Mouse (Mus musculus): ENCODE data around the gene March10.
A peak's percentile ranks its signal among the peaks of the same experiment; 100 is the strongest.

March10 gene

DNA sequence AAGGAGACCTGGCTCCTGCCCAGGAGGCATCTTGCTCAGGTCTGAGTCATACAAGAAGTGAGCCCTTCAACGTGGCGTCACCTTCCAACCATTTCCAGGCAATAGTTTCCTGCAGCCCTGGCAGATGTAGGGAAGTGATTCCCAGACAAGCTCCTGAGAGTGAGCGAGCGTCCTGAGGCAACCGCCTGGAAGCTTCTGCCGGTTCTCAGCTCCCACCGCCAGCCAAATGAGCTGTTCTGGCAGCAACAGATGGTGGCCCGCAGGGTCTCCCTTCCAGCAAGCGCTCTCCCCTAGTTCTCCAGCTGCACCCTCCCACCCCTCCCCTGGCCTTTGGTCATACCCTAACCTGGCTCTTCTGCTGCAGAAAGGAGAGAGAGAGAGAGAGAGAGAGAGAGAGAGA is 54.2 kb downstream of the March10 start:
- no peak for DNase-seq

- no peak for DNase-seq
Observed at GRCm38 (mm10) chr11:105390290-105390689, 66.2 kb downstream of the March10 start.

DNA sequence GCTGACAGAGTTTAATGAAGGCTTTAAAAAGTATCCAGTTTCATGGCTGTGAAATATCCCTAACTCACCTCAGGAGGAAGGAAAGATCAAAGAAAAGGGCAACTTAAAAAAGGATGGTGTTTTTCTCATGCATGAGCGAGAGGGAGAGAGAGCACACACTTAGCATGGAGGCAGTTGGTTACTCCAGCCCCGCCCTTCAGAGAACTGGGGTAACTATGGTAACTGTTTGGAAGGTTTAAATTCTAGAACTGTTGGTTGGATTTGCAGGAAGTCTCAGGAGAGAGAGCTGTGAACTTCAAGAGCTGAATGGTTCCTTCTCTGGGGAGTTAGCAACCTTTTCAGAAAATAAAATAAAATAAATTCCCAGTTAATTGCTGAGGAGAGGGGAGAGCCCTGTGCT is 67.9 kb downstream of the March10 start:
- no peak for DNase-seq

DNA sequence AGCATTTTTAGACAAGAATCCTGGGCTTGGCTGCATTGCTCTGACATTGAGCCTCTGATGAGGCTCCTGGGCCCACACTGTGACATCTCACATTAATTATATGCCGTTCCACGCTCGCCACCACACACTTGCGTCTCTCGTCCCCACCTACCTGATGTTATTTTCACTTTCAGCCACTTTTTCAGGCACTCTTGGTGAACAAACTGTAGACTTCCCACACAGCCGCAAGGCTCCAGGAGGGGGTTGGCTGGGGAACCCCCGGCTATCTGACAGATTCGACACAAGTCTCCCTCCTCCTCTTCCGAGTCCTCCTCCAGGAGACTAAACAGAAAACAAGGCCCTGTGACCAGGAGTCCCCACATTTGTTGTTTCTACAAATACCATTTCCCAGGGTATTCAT is 71.3 kb downstream of the March10 start:
- DNase-seq, result no peak

GRCm38 (mm10) chr11:105375821-105376235 is 80.7 kb downstream of the March10 start:
- DNase-seq, result peak; percentile 42 to 54

DNA sequence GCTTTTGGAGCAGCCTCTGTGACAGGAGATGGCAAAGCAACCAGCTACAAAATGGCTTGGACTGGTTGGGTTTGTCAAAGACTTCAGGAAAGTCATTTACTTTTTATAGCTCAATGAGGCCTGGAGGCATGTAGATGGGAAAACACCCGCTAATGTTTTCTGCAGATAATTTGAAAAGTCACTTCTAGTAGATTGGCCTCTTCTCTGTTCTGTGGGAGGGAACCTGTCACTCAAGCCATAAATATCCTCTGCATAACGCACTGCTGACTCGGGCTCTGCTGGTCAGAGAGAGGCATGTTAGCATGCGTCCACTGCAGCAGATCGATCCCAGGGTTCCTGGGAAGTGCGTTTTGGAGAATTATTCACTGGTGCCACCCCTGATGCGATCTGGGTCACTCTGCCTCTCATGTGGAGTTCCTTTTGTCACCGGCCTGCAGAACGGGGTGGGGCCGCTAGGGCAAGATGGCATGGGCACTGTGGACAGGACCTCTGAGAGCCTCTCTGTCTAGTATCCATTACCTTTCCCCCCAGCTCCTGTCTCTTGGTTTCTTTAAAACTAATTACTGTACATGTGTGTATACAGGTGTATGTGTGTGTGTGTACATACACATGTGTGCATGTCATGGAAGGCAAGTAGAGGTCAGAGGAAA is 81.9 kb downstream of the March10 start:
- no peak for DNase-seq

DNA sequence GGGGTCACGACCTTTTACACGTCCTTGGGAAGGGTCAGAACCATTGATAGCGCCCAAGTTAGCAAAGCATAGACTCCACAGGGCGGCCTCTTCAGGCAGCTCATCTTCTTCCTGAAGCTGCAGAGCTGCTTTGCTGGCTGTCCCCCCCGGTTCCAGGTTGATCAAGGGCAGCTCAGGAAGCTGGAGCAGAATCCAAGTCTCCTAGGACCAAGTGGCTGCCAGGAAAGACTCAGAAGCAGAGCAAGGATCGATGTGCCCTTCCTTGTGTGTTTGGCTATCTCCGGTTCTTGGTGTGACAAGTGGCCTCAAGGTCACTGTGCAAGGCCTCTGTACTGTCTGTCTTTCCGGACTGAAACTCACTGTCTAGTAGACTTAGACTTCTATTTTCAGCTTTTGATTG is 82.7 kb downstream of the March10 start:
- peak; percentile 50 to 67 for DNase-seq

DNA sequence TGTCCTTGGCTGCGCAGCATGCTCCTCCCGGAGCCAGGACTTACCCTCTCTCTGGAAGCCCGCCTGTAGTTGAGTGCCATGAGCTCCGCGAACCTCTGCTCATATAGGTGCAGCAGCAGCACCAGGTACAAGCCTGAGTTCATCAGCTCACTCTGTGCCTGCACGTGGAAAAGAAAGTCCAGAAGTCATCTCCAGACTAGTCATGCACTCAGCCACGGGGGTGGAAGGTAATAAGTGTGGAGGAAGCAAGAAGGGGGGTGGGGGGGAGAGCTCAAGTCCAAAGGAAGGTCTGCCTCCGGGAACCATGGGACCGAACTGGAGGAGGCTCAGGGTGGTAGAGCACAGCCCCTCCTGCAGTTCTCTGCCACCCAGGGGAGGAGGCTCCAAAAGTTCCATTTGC is 84.7 kb downstream of the March10 start:
- DNase-seq, result peak; percentile 68 to 78

GRCm38 (mm10) chr11:105369526-105370386 is 86.8 kb downstream of the March10 start:
- DNase-seq, result peak in 1 of 2 experiments; percentile 54

GRCm38 (mm10) chr11:105368833-105369232 is 87.7 kb downstream of the March10 start:
- no peak for DNase-seq

DNA sequence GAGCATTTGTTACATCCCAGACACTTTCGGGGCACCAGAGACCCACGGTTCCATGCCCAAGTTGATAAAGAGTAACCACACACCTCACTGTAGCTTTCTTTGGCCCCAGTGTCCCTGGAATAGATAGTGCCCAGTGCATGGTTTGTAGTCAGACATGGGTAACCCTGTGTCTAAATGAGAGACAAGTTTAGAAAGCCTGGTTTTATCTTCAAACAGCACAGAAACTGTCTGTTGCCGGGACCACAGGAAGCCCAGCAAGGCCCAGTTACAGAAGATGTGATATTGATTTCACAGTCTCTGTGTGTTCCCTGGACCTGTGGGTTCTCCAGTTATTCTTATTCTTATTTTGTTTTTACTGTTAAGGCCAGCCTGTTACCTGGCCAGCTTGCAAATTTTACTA is 89.4 kb downstream of the March10 start:
- DNase-seq, result no peak

GRCm38 (mm10) chr11:105366051-105366450 is 90.5 kb downstream of the March10 start:
- no peak for DNase-seq

DNA sequence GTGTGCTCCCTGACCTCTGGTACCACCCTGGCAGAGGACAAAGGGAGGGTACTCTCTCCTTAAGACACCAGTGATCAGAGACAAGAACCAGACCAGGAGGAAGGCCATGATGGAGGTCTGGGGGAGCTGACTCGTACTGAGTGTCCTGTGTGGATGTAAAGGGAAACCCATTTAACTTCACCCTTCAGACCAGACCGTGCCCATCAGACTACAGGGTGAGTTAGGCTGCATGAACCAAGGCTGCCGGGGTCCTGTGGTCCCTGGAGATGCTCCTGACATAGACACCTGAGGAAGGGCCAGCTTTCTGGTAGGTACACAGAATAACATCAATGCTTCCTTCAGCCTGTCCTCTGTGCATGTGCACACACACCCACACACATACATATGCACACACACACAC is 90.9 kb downstream of the March10 start:
- DNase-seq, result no peak

GRCm38 (mm10) chr11:105364386-105365065 is 92.0 kb downstream of the March10 start:
- DNase-seq, result peak in 1 of 2 experiments; percentile 55

DNA sequence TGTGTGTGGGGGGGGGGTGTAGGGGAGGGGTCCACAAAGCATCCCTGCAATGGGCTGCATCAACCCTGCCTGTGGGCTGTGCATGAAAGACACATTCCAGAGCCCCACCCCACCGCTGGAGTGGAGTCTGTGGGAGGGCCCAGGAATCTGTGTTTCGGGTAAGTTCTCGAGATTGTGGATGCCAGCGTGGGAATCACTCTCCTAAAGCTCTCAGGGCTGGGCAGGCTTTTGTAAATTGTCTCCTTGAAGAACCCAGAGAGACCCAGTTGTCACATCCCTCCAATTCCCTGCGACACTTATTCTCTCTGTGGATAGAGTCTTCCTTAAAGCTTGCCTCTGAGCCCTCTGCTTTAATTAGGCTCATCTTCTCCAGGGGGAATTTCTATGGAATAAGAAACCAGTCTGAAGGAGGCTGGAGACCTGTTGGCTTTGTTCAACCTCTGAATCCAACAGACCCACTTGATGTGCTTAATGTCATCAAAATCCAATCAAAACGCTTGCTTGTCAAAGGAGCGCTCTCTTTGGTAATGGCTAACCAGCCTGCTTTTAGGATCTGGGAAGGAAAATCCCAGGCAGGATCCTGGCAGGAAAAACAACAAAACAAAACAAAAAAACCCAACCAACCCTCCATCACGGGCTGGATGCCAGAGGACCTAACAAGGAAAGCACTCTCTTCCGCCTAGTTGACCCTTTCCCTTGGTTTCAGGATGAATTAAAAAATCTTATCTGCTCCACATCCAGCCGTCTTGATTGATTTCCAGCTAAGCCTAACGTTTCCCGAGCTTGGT is 92.7 kb downstream of the March10 start:
- DNase-seq, result peak; percentile 70 to 80

GRCm38 (mm10) chr11:105362946-105363597 is 93.5 kb downstream of the March10 start:
- peak; percentile 73 to 95 for DNase-seq

- DNase-seq, result no peak
Observed at GRCm38 (mm10) chr11:105362041-105362765, 94.3 kb downstream of the March10 start.

- DNase-seq, result no peak
Observed at GRCm38 (mm10) chr11:105356301-105356700, 100.2 kb downstream of the March10 start.

DNA sequence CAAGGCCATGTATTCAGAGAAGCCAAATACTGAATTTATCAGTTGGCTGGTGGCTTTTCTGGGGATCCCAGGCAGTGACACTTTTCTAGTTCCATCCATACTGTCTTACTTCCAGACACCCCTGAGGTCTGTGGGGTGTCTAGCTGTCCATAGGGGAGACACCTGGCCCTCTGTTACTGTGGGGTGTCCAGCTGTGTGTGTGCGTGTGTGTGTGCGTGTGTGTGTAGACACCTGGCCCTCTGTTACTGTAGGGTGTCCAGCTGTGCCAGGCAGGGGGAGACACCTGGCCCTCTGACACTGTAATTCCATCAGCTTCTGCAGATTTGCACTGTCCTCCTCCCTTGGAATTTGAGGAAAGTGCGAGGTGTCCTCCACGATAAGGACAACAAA is 102.6 kb downstream of the March10 start:
- DNase-seq, result no peak

- DNase-seq, result peak; percentile 96
Observed at GRCm38 (mm10) chr11:105352954-105353890, 103.3 kb downstream of the March10 start.
